Mouse (Mus musculus) yolk sac, embryonic 10.5 days (tissue): Measurements from ENCODE around the gene Ostm1.

Source experiments
- DNase-seq: peaks from one replicate; pipeline ENCODE4 v3.0.0-alpha.2; 2017; ENCODE audit warnings: low spot score

Ostm1 gene

GRCm38 (mm10) chr10:42630596-42631355, 47.2 kb downstream of the Ostm1 start:
- DNase-seq, result no peak

GRCm38 (mm10) chr10:42631754-42632452, 48.3 kb downstream of the Ostm1 start:
- no peak for DNase-seq

GRCm38 (mm10) chr10:42632453-42633360, 49.1 kb downstream of the Ostm1 start:
- no peak for DNase-seq

GRCm38 (mm10) chr10:42633361-42634121, 49.9 kb downstream of the Ostm1 start:
- no peak for DNase-seq

GRCm38 (mm10) chr10:42634122-42634720, 50.6 kb downstream of the Ostm1 start:
- DNase-seq, result no peak

GRCm38 (mm10) chr10:42635046-42635445, 51.4 kb downstream of the Ostm1 start:
- no peak for DNase-seq

GRCm38 (mm10) chr10:42635566-42636359, 52.1 kb downstream of the Ostm1 start:
- no peak for DNase-seq

- no peak for DNase-seq
Observed at GRCm38 (mm10) chr10:42636360-42637182, 52.9 kb downstream of the Ostm1 start.

- DNase-seq, result peak; percentile 60
Observed at GRCm38 (mm10) chr10:42637183-42637788, 53.7 kb downstream of the Ostm1 start.

GRCm38 (mm10) chr10:42639856-42640255, 56.2 kb downstream of the Ostm1 start:
- no peak for DNase-seq

- DNase-seq, result no peak
Observed at GRCm38 (mm10) chr10:42643638-42644037, 60.0 kb downstream of the Ostm1 start.

- no peak for DNase-seq
Observed at GRCm38 (mm10) chr10:42646340-42646739, 62.7 kb downstream of the Ostm1 start.

GRCm38 (mm10) chr10:42661916-42662315, 78.3 kb downstream of the Ostm1 start:
- no peak for DNase-seq

- no peak for DNase-seq
Observed at GRCm38 (mm10) chr10:42669970-42670369, 86.3 kb downstream of the Ostm1 start.

- no peak for DNase-seq
Observed at GRCm38 (mm10) chr10:42672798-42673197, 89.2 kb downstream of the Ostm1 start.

GRCm38 (mm10) chr10:42675571-42675970, 91.9 kb downstream of the Ostm1 start:
- DNase-seq, result no peak

- DNase-seq, result no peak
Observed at GRCm38 (mm10) chr10:42678331-42678730, 94.7 kb downstream of the Ostm1 start.

- peak; percentile 91 for DNase-seq
Observed at GRCm38 (mm10) chr10:42678755-42679364, 95.2 kb downstream of the Ostm1 start.

- no peak for DNase-seq
Observed at GRCm38 (mm10) chr10:42679586-42679985, 96.0 kb downstream of the Ostm1 start.
